Mouse (Mus musculus) left cerebral cortex, postnatal 25 days (tissue): ENCODE measurements at regions not wholly inside any gene's neighbourhood (a gene's known extent, or its start where the extent isn't known, plus 50 kb on each side); places are given as distances from the start of the nearest gene placed in this dataset.
A peak's percentile ranks its signal among the peaks of the same experiment; 100 is the strongest.

Source experiments
- DNase-seq, 2 experiments: peaks; one replicate each; pipeline ENCODE4 v3.0.0; 2022; ENCODE audit warnings: low spot score in 2 of 2, mixed read lengths in 1 of 2
- intact Hi-C: fragments of 180-260 bp; cut with DNase I; formaldehyde crosslinking; loops from one replicate; pipeline ENCODE4 v1.15.1; 2025

DNA sequence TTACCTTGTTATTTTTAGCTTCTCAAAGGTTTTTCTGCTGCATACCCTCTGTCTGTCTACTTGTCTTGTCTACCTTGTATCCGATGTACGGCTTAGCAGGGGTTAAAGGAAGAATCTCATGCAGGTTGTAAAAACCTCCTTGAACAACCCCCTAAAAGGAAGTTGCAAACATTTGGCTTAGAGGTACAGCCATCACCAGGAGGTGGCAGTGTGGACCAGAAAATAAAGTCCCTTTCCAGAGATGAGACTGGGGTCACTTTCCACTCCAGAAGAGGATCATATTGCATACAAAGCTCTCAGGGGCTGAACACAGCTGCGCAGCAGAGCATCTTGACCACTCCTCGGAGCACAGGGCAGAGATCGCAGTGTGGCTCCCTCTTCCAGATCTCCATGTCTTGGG lies 109.0 kb upstream of the Ralgapa2 start:
- DNase-seq: peak; percentile 27
- intact Hi-C loops: loop anchor here (2.0 kb wide), 1 partner anchor 686 kb away; no protein-coding TSS in a partner anchor

DNA sequence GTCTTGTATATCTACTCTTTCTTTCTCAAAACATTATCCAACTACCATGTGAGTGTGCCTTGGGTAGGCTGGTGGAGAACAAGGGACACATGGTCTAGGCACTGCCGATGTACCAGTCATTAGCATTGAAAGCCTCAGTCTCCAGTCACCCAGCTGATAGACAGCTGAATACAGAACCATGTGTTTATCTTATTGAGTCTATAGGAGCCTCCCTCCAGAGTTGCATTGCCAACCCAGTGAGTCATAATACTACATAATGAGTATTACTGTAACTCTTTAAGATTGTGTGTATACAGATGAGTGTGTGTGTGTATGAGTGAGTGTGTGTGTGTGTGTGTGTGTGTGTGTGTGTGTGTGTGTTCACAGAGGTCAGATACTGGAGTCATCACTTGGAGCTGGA lies 110.9 kb upstream of the Ralgapa2 start:
- intact Hi-C loops: no loop called here
- no peak for DNase-seq

DNA sequence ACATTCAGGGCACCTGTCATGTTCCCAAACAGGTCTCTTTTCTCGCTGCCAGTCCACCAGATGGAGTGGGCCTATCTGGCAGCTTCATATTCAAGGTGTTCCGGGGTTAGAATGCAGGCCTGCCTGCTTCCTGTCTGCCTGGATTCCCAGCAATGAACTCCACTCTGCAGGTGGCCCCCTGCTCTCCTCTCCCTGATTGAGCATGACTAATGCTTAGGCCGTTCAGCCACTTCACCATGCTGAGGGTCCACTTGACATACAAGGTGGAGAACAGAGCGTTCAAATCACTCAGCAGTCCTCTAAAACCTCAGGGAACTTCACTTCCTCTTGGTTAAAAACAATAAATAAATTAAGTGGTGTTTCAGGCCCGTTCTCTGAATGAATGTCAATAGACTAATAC lies 112.1 kb upstream of the Ralgapa2 start:
- intact Hi-C loops: no loop called here
- no peak for DNase-seq

DNA sequence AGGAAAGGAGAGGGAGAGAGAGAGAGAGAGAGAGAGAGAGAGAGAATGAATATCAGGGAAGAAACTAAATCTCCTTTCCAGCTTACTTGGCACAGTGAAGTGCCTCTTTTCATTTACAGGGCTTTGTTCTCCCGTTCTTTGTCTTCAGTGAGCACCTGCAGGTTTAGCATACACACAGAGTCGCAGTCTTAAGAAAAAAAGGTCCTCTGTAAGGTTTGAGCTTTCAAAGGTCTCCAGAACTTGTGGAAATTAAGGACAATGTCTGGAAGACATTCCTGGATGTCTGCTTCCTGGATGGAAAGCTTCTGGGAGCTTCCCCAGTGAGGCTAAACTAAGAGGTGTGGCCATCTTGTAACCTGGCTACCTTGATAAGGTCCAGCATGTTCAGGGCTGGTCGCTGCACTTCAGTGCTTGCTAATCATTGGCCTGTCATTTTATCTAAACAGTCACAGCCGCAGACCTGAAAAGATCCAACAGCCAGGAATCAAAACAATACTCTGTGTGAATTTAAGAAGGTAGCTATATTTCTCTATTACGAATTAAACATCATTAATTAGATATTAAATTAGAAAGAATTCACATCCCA lies 113.1 kb upstream of the Ralgapa2 start:
- intact Hi-C loops: no loop called here
- DNase-seq: no peak

DNA sequence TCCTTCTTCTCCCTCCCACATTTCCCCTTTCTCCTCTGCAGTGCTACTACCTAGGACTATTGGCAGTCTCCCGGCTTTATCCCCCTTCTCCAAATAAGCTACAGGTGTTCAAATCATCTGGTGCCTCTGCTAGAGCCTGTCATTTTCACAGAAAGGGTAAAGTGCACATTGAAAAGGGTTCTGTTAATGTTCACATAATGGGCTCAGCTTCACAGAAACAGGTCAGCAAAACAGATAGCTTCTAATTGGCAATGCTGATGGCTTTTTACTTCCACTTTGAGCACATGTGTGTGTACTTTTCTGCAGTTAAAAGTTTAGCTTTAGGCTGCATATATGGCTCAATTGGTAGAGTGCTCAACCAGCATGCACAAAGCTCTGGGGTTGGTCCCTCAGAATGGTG lies 114.4 kb upstream of the Ralgapa2 start:
- intact Hi-C loops: no loop called here
- no peak for DNase-seq

DNA sequence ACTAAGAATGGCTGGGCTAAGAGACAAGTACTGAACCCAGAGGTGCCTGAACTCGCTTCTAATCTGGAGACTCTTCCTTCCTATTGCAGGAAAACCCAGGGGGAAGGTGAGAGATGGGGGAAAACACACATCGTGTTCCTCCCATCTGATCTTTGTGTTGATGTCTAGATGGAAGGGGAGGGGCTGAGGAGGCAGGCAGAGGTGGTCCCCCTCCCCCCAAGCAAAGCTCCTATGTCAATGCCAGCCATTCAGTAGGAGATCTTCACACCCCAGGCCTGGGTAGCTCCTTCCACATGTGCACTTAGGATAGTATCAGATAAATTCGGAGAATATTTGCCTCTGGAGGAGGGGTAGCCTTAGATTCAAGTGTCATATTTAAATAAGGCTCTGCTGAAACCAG lies 118.0 kb upstream of the Ralgapa2 start:
- intact Hi-C loops: loop anchor here (10.0 kb wide), 1 partner anchor 225 kb away; the partner anchor contains the start of gene Kiz
- no peak for DNase-seq

DNA sequence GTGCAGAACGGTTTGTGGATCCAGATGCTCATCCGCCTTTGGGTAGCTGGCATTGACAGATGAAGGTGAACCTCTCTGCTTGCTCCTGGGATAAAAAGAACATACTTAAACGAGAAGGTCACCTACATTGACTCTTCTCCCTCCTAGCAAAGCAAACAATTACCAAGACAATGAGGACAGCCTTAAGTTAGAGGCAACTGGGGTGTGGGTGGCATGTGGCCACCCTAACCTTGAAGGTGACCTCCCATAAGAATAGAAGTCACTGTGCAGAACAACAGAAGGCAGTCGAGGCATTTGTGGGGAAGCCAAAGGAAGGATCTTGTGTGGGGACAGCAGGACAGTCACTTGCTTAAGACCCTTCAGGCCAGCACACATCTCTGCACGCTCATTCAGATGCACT lies 119.0 kb upstream of the Ralgapa2 start:
- no peak for DNase-seq
- intact Hi-C loops: loop anchor here (10.0 kb wide), 1 partner anchor 224 kb away; the partner anchor contains the start of gene Kiz

DNA sequence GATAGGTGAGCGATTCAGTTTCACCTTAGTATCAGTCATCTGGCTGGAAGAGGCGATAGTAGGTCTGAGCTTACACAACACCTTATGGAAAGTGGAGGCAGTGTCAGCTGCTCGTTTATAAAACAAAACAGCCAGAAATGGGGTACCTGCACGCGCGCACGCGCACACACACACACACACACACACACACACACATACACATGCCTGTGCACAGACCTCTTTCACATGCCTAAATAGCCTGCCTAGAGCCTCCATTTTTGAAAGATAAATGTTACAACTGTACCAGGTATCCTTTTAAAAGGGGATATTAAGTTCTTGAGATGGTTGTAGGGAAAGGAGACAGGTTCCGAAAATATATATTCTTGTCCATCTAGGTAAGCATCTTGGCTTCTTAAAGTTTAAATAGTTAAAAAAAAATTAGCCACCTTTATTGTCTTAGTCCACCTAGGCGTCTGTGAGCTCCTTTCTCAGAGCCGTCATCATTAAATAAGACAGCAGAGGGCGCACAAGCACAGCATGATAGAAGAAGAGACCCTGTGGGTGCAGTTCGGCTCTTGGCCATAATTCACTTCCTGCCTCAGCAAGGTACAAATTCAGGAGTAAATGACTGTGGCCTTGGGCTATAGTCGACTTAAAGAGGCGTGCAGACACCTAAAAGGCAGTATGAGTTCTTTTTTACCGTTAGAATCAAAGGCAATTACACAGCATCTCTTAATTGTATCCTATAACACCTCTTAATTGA lies 121.4 kb upstream of the Ralgapa2 start:
- intact Hi-C loops: loop anchor here (1.0 to 10.0 kb wide), 3 partner anchors 221 to 544 kb away; partner anchors contain the start of gene Kiz

DNA sequence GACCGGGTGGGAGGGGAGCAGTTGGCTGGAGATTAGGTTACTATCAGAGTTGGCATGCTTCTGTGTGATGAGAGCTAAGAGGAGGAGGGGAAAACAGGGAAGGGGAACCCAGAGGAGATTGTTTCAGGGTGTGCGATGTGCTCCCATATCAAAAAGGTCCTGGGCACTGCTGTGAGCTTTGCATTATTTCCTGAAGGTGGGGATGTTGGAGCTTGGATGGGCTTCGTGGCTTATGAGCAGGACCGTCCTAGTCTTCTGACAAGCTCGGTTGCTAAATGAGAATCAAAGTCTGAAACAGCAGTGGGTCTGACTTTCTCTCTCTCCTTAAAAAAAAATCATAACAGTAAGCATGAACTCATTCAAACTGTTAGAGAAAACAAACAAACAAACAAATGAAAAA lies 125.4 kb upstream of the Ralgapa2 start:
- intact Hi-C loops: loop anchor here (10.0 kb wide), 1 partner anchor 217 kb away; the partner anchor contains the start of gene Kiz
- no peak for DNase-seq

More for the DNA sequence above, 121.4 kb upstream of the Ralgapa2 start:
- DNase-seq: peak; percentile 71 to 73

DNA sequence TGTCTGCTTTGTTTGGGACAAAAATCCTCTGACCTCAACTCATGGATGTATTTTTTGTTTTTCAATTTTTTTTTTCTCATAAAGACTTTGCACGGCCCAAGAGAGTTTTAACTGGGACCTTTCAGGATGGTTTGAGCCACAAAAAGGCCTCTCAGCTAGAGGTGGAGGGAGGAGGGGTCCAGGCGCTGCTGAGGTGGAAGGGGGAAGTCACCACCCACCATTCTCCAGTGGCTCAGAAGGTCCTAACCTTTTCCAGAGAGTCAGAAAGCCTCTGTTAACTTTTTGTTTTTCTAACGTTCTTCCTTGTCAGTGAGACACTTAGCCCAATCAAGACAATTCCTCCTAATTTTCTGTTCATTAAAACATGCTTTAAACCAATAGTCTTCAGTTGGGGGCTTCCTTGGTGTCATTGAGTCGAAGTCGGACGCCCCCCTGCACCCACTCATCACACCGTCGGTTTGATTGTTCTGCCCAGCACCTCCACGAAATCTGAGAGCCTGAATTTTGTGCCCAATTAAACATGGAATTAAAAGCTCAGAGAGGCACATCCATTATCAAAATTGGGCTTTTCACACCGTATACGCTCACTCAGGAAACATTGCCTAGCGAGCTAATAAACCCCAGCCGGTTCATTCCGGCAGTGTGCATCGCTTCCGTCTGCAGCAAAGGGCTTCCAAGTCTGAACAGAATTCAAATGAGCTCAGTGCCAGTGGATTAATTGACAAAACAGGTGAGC lies 134.3 kb upstream of the Ralgapa2 start:
- no peak for DNase-seq
- intact Hi-C loops: no loop called here

DNA sequence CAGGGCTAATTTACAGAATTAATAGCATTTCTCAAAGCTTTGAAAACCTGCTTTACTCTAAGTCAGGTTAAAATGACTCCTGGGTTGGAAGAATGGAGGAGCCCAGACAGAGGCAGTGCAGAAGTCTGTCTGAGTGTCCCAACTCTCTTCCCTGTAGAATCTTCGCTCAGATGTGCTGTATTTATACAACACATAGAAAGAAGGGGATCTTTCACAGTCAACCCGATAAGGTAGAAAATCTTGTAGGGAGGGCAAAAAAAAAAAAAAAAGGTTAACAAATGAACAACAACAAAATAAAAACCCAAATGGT lies 134.8 kb upstream of the Ralgapa2 start:
- DNase-seq: no peak
- intact Hi-C loops: no loop called here

DNA sequence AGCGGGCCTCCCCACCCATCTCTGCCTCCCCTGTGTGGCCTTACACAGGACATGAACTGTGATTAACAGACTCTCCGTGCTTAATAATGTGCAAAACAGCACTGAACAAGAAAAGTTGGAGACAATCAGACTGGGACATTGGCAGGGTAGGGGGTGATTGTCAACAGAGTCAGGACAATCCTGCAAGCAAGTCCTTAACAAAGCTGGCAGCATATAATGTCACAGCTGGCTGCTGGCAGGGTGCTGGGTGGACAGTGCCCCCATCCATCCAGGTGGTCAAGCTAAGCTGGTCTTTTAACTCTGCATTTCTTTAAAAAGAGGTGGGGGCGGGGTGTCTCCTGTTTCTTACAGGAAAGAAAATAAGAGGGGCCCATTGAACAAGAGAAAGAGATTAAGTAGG lies 149.2 kb upstream of the Ralgapa2 start:
- intact Hi-C loops: no loop called here
- no peak for DNase-seq

DNA sequence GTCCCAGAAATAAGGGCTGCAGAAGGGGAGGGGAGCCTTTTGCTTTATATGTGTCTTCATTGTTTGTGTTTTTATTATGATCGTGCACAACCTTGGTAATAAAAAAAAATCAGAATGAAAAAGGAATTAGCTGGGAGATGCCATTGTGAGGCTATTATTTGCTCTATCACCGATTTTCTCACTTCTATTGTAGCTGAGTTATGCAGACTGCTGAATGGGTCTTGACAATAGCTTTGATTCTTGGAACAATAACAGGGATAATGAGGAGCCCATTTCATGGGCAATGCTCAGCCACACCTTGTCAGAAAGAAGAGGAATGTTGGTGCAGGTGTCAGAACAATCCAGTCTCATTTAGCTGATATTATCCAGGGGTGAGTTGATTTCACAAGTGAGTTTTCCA lies 160.6 kb upstream of the Ralgapa2 start:
- intact Hi-C loops: no loop called here
- DNase-seq: no peak

DNA sequence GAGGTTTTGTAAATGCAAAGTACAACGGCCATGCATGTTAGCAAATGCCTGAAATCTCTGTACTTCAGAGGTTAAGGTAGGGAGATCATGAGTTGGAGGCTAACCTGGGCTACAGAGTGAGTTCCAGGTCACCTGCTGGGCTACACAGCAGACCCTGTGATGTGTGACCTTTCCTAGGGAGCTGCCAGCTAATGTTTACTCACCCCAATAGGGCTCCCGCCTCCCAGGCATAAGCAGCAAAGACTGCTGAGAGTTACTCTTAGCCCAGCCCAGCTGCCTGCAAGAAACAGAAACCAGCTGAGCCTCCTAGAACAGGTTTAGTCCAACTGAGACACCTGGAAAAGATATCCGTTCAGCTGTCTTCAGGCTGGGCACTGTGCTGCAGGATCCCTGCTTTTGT lies 169.8 kb upstream of the Ralgapa2 start:
- no peak for DNase-seq
- intact Hi-C loops: no loop called here

DNA sequence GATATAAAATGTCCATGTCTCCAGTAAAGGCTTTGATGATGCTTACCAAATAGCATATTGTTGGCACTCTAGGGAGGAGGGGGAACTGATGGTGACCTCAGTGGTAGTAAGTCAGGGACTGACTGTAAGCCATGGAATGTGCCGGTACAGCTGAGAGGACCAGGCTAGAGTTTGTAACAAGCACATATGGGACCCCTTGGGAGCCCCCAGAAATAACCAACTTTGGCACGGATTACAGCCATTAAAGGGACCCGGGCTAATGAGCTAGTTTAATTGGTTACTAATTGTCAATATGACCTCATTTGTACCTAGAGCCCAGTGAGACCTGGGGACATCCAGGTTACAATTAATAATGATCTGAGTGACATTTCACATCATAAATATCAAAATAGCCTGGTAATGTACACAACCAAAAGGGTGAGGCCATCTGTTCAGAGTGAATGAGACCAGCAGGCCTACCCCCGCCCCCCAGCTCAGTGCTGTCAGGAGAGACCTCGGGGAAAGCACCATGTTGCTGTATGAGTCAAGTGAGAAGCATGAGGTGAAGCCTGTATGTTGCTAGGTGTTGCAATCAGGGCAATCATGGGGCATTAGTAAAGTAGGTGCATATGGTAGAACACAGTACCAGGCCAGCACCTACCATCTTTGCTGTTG lies 169.7 kb upstream of the Kiz start:
- intact Hi-C loops: no loop called here
- DNase-seq: no peak

DNA sequence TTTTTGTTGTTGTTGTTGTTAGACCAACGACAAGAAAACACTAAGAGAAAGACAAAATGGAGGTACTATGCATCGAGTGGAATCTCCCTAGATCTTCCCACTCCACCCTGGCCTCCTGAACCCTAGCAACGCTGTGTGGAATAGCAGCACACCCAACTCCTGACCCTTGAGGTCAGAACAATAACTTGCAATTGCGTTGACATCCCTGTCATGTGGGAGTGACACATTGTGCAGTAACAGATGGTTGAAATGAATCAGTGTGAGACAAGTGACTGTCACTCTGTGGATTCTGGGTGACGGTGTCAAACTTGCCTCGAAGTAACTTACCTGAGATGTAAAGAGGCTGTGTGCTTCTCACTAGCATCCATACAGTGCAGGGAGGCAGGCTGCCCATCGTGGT lies 167.1 kb upstream of the Kiz start:
- intact Hi-C loops: no loop called here
- DNase-seq: no peak

DNA sequence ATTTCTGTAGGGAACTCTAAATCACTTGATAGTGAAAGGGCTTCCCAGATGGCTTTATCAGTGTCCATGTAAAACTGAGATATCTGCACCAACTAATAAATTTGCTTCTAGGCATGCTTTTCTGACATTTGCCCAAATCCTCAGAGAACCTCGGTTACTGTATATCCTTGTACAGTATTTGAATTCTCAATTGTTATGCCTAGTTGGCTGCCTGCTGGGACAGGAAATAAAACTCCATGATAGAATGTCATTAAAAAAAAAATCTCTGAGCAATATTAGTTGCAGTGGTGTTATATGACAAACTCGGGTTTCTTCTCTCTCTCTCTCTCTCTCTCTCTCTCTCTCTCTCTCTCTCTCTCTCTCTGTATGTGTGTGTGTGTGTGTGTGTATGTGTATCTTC lies 162.2 kb upstream of the Kiz start:
- intact Hi-C loops: no loop called here
- no peak for DNase-seq

DNA sequence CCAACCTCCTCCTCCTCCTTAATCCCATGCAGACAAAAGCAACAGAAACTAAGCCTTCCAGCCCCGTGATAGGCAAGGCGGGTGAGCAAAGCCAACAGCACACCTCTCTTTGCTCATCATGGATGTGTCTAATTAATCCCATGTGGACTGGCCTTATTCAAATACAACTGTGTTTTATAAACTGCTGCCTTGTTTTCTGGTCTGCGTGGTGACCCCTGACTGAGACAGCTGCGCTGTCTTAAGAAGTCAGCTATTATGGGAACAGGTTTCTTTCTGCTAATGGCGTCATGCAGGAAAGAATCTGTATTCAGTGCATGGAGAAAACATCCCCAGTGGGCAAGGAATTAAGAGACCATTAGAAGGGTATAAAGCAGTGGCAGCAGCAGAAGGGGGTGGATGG lies 161.6 kb upstream of the Kiz start:
- intact Hi-C loops: no loop called here
- no peak for DNase-seq

DNA sequence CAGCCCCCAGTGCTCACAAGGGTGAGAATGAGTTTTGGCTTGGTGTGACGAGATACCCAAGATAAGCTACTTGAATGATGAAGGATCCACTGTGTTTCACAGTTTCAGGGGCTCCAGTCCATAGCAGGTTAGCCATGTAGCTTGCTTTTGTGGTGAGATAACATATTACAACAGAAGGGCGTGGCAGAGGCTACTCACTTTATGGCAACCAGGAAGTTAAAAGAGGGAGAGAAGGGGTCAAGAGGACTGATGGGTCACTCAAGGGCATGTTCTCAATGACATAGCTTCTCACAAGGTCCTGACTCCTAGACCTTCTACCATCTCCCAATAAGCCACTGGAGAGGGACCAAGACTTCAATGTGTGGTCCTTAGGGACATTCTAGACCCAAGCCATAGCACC lies 159.4 kb upstream of the Kiz start:
- no peak for DNase-seq
- intact Hi-C loops: no loop called here

DNA sequence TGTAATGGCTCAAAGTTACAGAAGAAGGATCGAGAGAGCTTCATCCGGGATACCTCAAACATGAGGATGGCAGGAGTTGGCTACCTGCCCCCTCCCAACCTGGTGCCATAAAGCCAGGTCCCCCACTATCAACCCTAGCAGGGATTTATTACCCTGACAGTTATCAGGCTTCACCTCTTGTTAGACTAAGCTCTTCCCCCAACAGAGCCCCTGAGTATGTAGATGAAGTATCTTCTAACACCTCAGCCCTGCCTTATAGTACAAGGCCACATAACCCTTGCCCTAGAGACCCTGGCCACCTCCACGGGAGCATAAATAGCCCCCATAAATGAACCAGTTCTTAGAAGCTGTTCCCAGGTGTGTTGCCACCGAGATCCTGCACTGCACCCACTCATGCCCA lies 158.9 kb upstream of the Kiz start:
- intact Hi-C loops: no loop called here
- DNase-seq: no peak
